Mouse (Mus musculus): ENCODE measurements at regions not wholly inside any gene's neighbourhood (a gene's known extent, or its start where the extent isn't known, plus 50 kb on each side); places are given as distances from the start of the nearest gene placed in this dataset.

GRCm38 (mm10) chr13:85359143-85359542 is 70.2 kb upstream of the Rasa1 start:
- TF ChIP-seq CTCF (IDR thresholded peaks at IDR 0.05) (no peak), POLR2A (IDR thresholded peaks at IDR 0.05; ENCODE audit: insufficient read depth, low read depth, low read length) (no peak), EP300 (IDR thresholded peaks at IDR 0.05; ENCODE audit: insufficient read depth, low read depth, low read length) (no peak)

Measured in heart, adult 2 months (tissue).